Mouse (Mus musculus) liver, postnatal 0 days (tissue): Measurements from ENCODE around the gene Slit3.

ENCODE experiments used
- CTCF ChIP-seq: sonication (generic); IDR thresholded peaks from 2 replicates; pipeline ENCODE4 v1.5.1; 2016; ENCODE audit warnings: antibody characterized with exemption, low read depth
- EP300 ChIP-seq: IDR thresholded peaks from 2 replicates; pipeline ENCODE4 v1.6.1; 2016; ENCODE audit warnings: antibody characterized with exemption, low read depth, mild to moderate bottlenecking

GRCm38 (mm10) chr11:35398353-35398752 is 277.3 kb downstream of the Slit3 start:
- TF ChIP-seq CTCF (no peak), EP300 (no peak)
